Mouse (Mus musculus): ENCODE data around the gene Tmem37. TPM values are rescaled to one million over a fixed set of nuclear protein-coding genes. Genes with fewer than 3 reads are reported as not detected.

Tmem37 gene
- polyA plus RNA-seq, 2 experiments, result 6.2 to 9.7 TPM

DNA sequence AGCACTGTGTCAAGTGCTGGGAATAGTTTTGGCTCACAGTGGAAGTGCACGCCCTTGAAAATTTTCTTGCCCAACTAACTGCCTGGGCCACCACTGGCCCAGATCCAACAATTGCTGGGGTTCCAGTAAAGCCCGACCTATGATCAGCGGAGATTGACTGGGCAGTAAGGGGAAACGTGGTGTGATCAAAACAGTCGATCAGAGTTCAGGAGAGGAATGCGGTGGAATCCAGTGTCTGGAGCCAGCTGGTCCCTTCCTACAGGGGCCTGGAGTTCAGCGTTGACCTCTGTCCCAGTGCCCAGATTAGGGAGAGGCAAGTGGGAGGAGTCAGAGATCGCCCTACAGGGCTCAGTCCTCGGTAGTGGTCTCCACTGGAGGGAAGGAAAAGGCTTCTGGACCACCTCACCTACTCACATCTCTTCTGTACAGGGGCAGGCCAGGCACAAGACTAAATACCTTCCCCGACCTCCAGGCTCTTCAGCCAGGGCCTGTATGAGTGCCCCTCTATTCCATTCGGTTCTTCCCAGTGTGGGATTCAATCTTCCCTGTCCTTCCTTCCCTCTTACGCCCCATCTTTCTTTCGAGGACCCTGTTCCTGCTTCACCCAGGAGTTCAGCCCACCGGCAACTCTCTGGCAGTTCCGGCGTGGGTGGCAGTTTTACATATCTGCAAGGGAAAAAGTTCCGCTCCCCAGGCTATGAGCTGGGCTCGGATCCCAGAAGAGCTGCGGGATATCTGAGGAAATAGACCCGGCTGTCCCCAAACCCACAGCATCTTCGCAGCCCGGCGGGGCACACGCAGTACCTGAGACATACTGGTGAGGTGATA is 46.5 kb upstream of the Tmem37 start:
- H3K4me3 ChIP-seq (replicated peaks; ENCODE audit: low read length), result peak overlapping the region; percentile 51
- H3K9ac ChIP-seq (ENCODE audit: low read depth, low read length, severe bottlenecking), result peak overlapping the region; percentile 60
- peak overlapping the region; percentile 88 for H3K4me2 ChIP-seq (replicated peaks; ENCODE audit: low read depth, low read length, severe bottlenecking)
- H3K36me3 ChIP-seq (ENCODE audit: control insufficient read depth, insufficient read depth, low read length), result peaks cover 12% of the 10 kb centered on the region
- peaks cover 10% of the 10 kb centered on the region for H3K4me1 ChIP-seq (ENCODE audit: control insufficient read depth, insufficient read depth, low read length)
- DNase-seq (ENCODE audit: low spot score), result peak; percentile 11
- ATAC-seq (ENCODE audit: low FRiP score, low read depth), result peak; percentile 36
- WGBS, result 5% methylated on average over 24 of the region's 24 CpGs
- H3K27me3 ChIP-seq (ENCODE audit: control insufficient read depth, insufficient read depth, low read length), result no peaks in the 10 kb centered on the region
- peak overlapping the region; percentile 72 for H3K27ac ChIP-seq (replicated peaks; ENCODE audit: low read depth, low read length)
- H3K9me3 ChIP-seq (ENCODE audit: control insufficient read depth, low read length), result no peaks in the 10 kb centered on the region
- TF ChIP-seq POLR2A (IDR thresholded peaks at IDR 0.05; ENCODE audit: borderline replicate concordance, extremely low read depth, insufficient read depth, insufficient read length), result no peak

DNA sequence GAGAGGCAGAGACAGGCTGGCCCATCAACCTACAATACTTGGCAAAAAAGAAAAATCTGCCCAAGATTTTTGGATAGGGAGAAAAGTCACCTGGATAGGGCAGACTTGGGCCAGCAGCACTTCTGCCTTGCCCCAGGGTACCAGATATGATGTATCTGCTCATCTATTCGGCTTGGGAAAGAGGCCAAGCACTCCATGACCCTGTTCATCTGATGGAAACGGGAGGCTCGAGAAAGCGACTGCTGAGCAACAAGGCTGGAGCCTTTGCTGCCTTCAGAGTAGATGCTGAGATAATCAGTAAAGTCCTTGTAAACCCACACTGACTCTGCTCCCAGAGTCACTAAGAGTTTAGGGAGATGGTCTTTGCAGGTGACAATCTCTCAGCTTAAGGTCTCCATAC is 45.5 kb upstream of the Tmem37 start:
- no peak overlapping the region for H3K27ac ChIP-seq (replicated peaks; ENCODE audit: low read depth, low read length)
- H3K36me3 ChIP-seq (ENCODE audit: control insufficient read depth, insufficient read depth, low read length), result peaks cover 22% of the 10 kb centered on the region
- H3K4me2 ChIP-seq (replicated peaks; ENCODE audit: low read depth, low read length, severe bottlenecking), result peak overlapping the region; percentile 88
- H3K9ac ChIP-seq (ENCODE audit: low read depth, low read length, severe bottlenecking), result 0 out of 2 replicates have a peak overlapping the region, but pooled peaks have one; percentile 60
- H3K4me1 ChIP-seq (ENCODE audit: control insufficient read depth, insufficient read depth, low read length), result peaks cover 10% of the 10 kb centered on the region
- peak overlapping the region; percentile 51; the same call in 1 of the 2 replicates for H3K4me3 ChIP-seq (replicated peaks; ENCODE audit: low read length)
- no peak for DNase-seq (ENCODE audit: low spot score)
- 91% methylated on average over 4 of the region's 4 CpGs for WGBS
- no peaks in the 10 kb centered on the region for H3K27me3 ChIP-seq (ENCODE audit: control insufficient read depth, insufficient read depth, low read length)
- no peaks in the 10 kb centered on the region for H3K9me3 ChIP-seq (ENCODE audit: control insufficient read depth, low read length)
- ATAC-seq (ENCODE audit: low FRiP score, low read depth), result no peak
- no peak for TF ChIP-seq POLR2A (IDR thresholded peaks at IDR 0.05; ENCODE audit: borderline replicate concordance, extremely low read depth, insufficient read depth, insufficient read length)

DNA sequence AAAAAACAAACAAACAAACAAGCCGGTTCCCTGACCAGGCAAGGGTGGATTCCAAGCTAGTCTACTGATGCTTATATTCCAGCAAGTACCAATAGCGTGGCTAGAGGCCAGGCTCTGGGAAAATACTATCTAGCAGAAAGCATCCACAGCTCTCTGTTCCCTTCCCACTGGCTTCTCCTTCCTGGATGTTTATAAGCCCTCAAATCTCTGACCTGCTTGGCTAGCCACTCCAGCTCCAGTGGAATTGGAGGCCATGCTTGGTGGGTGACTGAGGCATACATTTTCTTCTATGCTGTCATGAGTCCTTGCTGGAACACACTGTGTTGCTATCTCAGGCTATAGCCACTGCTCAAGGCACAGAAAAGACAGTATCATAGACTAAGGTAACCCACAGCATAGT is 45.0 kb upstream of the Tmem37 start:
- 91% methylated on average over 2 of the region's 2 CpGs for WGBS

DNA sequence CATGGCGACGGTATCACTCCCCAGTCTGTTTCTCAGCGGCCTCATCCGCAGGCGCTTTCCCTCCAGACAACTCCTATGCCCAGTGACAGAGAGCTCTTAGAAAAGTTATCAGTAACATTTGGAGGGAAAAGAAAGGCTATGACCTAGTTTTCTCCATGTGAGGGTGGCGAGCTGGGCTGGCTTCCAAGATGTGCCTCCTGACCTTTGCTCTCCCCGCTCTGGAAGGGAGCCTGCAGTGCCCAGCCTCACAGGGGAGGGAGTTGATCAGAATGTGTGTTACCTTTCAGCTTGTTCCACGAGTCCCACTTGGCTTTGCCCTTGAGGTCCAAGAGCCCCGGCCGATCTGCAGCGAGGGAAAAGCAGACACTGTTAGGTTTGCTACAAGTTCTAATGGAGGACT is 42.2 kb upstream of the Tmem37 start:
- Histone ChIP-seq H3K27me3 (ENCODE audit: control insufficient read depth, insufficient read depth, low read length) (no peaks in the 10 kb centered on the region), H3K4me1 (ENCODE audit: control insufficient read depth, insufficient read depth, low read length) (peaks cover 10% of the 10 kb centered on the region), H3K4me3 (replicated peaks; ENCODE audit: low read length) (no peak overlapping the region), H3K36me3 (ENCODE audit: control insufficient read depth, insufficient read depth, low read length) (peaks cover 41% of the 10 kb centered on the region), H3K27ac (replicated peaks; ENCODE audit: low read depth, low read length) (peak overlapping the region; percentile 55), H3K9ac (ENCODE audit: low read depth, low read length, severe bottlenecking) (no peak overlapping the region), H3K4me2 (replicated peaks; ENCODE audit: low read depth, low read length, severe bottlenecking) (no peak overlapping the region), H3K9me3 (ENCODE audit: control insufficient read depth, low read length) (peaks cover 3% of the 10 kb centered on the region; the same call in 1 of the 2 replicates)
- TF ChIP-seq POLR2A (IDR thresholded peaks at IDR 0.05; ENCODE audit: borderline replicate concordance, extremely low read depth, insufficient read depth, insufficient read length), result no peak
- WGBS, result 87% methylated on average over 11 of the region's 11 CpGs
- ATAC-seq (ENCODE audit: low FRiP score, low read depth) (no peak), DNase-seq (ENCODE audit: low spot score) (no peak)

More for the DNA sequence above, 45.0 kb upstream of the Tmem37 start:
- H3K27me3 ChIP-seq (ENCODE audit: control insufficient read depth, insufficient read depth, low read length), result no peaks in the 10 kb centered on the region
- H3K4me3 ChIP-seq (replicated peaks; ENCODE audit: low read length), result no peak overlapping the region
- peaks cover 26% of the 10 kb centered on the region for H3K36me3 ChIP-seq (ENCODE audit: control insufficient read depth, insufficient read depth, low read length)
- no peak for DNase-seq (ENCODE audit: low spot score)
- no peak for TF ChIP-seq POLR2A (IDR thresholded peaks at IDR 0.05; ENCODE audit: borderline replicate concordance, extremely low read depth, insufficient read depth, insufficient read length)
- H3K4me1 ChIP-seq (ENCODE audit: control insufficient read depth, insufficient read depth, low read length), result peaks cover 10% of the 10 kb centered on the region
- 0 out of 2 replicates have a peak overlapping the region, but pooled peaks have one; percentile 13 for H3K9ac ChIP-seq (ENCODE audit: low read depth, low read length, severe bottlenecking)
- peaks cover 3% of the 10 kb centered on the region; the same call in 1 of the 2 replicates for H3K9me3 ChIP-seq (ENCODE audit: control insufficient read depth, low read length)
- no peak overlapping the region for H3K27ac ChIP-seq (replicated peaks; ENCODE audit: low read depth, low read length)
- ATAC-seq (ENCODE audit: low FRiP score, low read depth), result no peak
- no peak overlapping the region for H3K4me2 ChIP-seq (replicated peaks; ENCODE audit: low read depth, low read length, severe bottlenecking)

GRCm38 (mm10) chr1:120115671-120116081 is 41.8 kb upstream of the Tmem37 start:
- Histone ChIP-seq H3K4me1 (ENCODE audit: control insufficient read depth, insufficient read depth, low read length) (peaks cover 10% of the 10 kb centered on the region), H3K4me2 (replicated peaks; ENCODE audit: low read depth, low read length, severe bottlenecking) (no peak overlapping the region), H3K9me3 (ENCODE audit: control insufficient read depth, low read length) (peaks cover 3% of the 10 kb centered on the region; the same call in 1 of the 2 replicates), H3K4me3 (replicated peaks; ENCODE audit: low read length) (no peak overlapping the region), H3K27me3 (ENCODE audit: control insufficient read depth, insufficient read depth, low read length) (no peaks in the 10 kb centered on the region), H3K36me3 (ENCODE audit: control insufficient read depth, insufficient read depth, low read length) (peaks cover 41% of the 10 kb centered on the region), H3K9ac (ENCODE audit: low read depth, low read length, severe bottlenecking) (no peak overlapping the region), H3K27ac (replicated peaks; ENCODE audit: low read depth, low read length) (peak overlapping the region; percentile 55)
- 83% methylated on average over 9 of the region's 9 CpGs for WGBS
- no peak for TF ChIP-seq POLR2A (IDR thresholded peaks at IDR 0.05; ENCODE audit: borderline replicate concordance, extremely low read depth, insufficient read depth, insufficient read length)
- DNase-seq (ENCODE audit: low spot score) (peak; percentile 24), ATAC-seq (ENCODE audit: low FRiP score, low read depth) (0 out of 2 replicates have a peak, but pooled peaks have one; percentile 5)

Measured in limb, embryonic 14.5 days (tissue).